Mouse (Mus musculus): ENCODE measurements around the gene Sptan1.

DNA sequence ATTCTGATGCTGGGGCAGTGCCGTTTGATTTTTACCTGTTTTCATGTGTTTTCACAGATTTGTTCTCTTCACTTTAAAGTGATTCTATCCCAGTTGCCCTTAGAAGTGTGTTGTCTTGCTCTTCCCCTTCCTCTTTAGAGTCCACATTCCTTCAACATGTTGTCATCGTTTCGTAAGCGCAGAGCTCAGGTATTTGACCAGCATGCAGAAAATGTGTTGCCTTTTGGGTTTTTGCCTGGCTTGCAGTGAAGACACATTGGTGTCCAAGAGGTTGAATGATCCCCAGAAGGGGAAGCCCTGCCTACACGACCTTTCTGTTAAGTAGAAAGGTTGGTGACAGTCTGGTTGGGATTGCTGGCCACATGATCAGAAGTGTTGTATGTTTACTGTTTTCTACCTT is 3.3 kb downstream of the Sptan1 start:
- TF ChIP-seq GATA1 (IDR thresholded peaks at IDR 0.05; ENCODE audit: low read length) (no peak), TAL1 (IDR thresholded peaks at IDR 0.05; ENCODE audit: low read length) (no peak)
